Mouse (Mus musculus): ENCODE measurements at regions not wholly inside any gene's neighbourhood (a gene's known extent, or its start where the extent isn't known, plus 50 kb on each side); places are given as distances from the start of the nearest gene placed in this dataset.

- no peak for ATAC-seq (ENCODE audit: low read depth)
Measured at GRCm38 (mm10) chr9:113601451-113601850, 106.6 kb downstream of the Pdcd6ip start.

GRCm38 (mm10) chr9:113587260-113587659 lies 120.8 kb downstream of the Pdcd6ip start:
- WGBS, result 46% methylated on average over 6 of the region's 6 CpGs
- Histone ChIP-seq H3K27me3 (ENCODE audit: control insufficient read depth, insufficient read depth, low read depth, low read length) (no peaks in the 10 kb centered on the region), H3K36me3 (ENCODE audit: control insufficient read depth, insufficient read depth, low read length) (no peaks in the 10 kb centered on the region), H3K4me3 (ENCODE audit: low read length) (no peak overlapping the region), H3K9me3 (ENCODE audit: control insufficient read depth, low read length) (no peaks in the 10 kb centered on the region), H3K4me1 (replicated peaks; ENCODE audit: control insufficient read depth, insufficient read depth, low read length) (no peaks in the 10 kb centered on the region), H3K9ac (ENCODE audit: low read length) (no peak overlapping the region), H3K27ac (ENCODE audit: low read length) (no peak overlapping the region), H3K4me2 (ENCODE audit: low read depth, low read length) (no peak overlapping the region)
- ATAC-seq (ENCODE audit: low read depth), result no peak

More at GRCm38 (mm10) chr9:113601451-113601850, 106.6 kb downstream of the Pdcd6ip start:
- 15% methylated on average over 5 of the region's 5 CpGs for WGBS
- no peaks in the 10 kb centered on the region for H3K27me3 ChIP-seq (ENCODE audit: control insufficient read depth, insufficient read depth, low read depth, low read length)
- no peak overlapping the region for H3K4me3 ChIP-seq (ENCODE audit: low read length)
- no peaks in the 10 kb centered on the region for H3K4me1 ChIP-seq (replicated peaks; ENCODE audit: control insufficient read depth, insufficient read depth, low read length)
- no peaks in the 10 kb centered on the region for H3K36me3 ChIP-seq (ENCODE audit: control insufficient read depth, insufficient read depth, low read length)
- no peak overlapping the region for H3K4me2 ChIP-seq (ENCODE audit: low read depth, low read length)
- no peaks in the 10 kb centered on the region for H3K9me3 ChIP-seq (ENCODE audit: control insufficient read depth, low read length)
- H3K27ac ChIP-seq (ENCODE audit: low read length), result no peak overlapping the region
- H3K9ac ChIP-seq (ENCODE audit: low read length), result no peak overlapping the region

GRCm38 (mm10) chr9:113586477-113586876 lies 121.6 kb downstream of the Pdcd6ip start:
- Histone ChIP-seq H3K9ac (ENCODE audit: low read length) (no peak overlapping the region), H3K4me2 (ENCODE audit: low read depth, low read length) (no peak overlapping the region), H3K27me3 (ENCODE audit: control insufficient read depth, insufficient read depth, low read depth, low read length) (no peaks in the 10 kb centered on the region), H3K4me3 (ENCODE audit: low read length) (no peak overlapping the region), H3K27ac (ENCODE audit: low read length) (no peak overlapping the region), H3K9me3 (ENCODE audit: control insufficient read depth, low read length) (no peaks in the 10 kb centered on the region), H3K4me1 (replicated peaks; ENCODE audit: control insufficient read depth, insufficient read depth, low read length) (no peaks in the 10 kb centered on the region), H3K36me3 (ENCODE audit: control insufficient read depth, insufficient read depth, low read length) (no peaks in the 10 kb centered on the region)
- no peak for ATAC-seq (ENCODE audit: low read depth)
- 80% methylated on average over 4 of the region's 4 CpGs for WGBS

- H3K27me3 ChIP-seq (ENCODE audit: control insufficient read depth, insufficient read depth, low read depth, low read length), result no peaks in the 10 kb centered on the region
- ATAC-seq (ENCODE audit: low read depth), result no peak
- H3K4me3 ChIP-seq (ENCODE audit: low read length), result no peak overlapping the region
- no peak overlapping the region for H3K4me2 ChIP-seq (ENCODE audit: low read depth, low read length)
- no peaks in the 10 kb centered on the region for H3K9me3 ChIP-seq (ENCODE audit: control insufficient read depth, low read length)
- no peak overlapping the region for H3K27ac ChIP-seq (ENCODE audit: low read length)
- WGBS, result 74% methylated on average over 9 of the region's 9 CpGs
- H3K9ac ChIP-seq (ENCODE audit: low read length), result no peak overlapping the region
- H3K4me1 ChIP-seq (replicated peaks; ENCODE audit: control insufficient read depth, insufficient read depth, low read length), result no peaks in the 10 kb centered on the region
- no peaks in the 10 kb centered on the region for H3K36me3 ChIP-seq (ENCODE audit: control insufficient read depth, insufficient read depth, low read length)
Measured at GRCm38 (mm10) chr9:113578221-113578620, 129.8 kb downstream of the Pdcd6ip start.

GRCm38 (mm10) chr9:113568849-113569248 lies 139.2 kb downstream of the Pdcd6ip start:
- H3K36me3 ChIP-seq (ENCODE audit: control insufficient read depth, insufficient read depth, low read length), result no peaks in the 10 kb centered on the region
- no peaks in the 10 kb centered on the region for H3K9me3 ChIP-seq (ENCODE audit: control insufficient read depth, low read length)
- no peak for ATAC-seq (ENCODE audit: low read depth)
- no peaks in the 10 kb centered on the region for H3K4me1 ChIP-seq (replicated peaks; ENCODE audit: control insufficient read depth, insufficient read depth, low read length)
- no peak overlapping the region for H3K4me3 ChIP-seq (ENCODE audit: low read length)
- H3K9ac ChIP-seq (ENCODE audit: low read length), result no peak overlapping the region
- 66% methylated on average over 1 of the region's 1 CpGs for WGBS
- H3K4me2 ChIP-seq (ENCODE audit: low read depth, low read length), result no peak overlapping the region
- H3K27ac ChIP-seq (ENCODE audit: low read length), result no peak overlapping the region
- no peaks in the 10 kb centered on the region for H3K27me3 ChIP-seq (ENCODE audit: control insufficient read depth, insufficient read depth, low read depth, low read length)

- no peak overlapping the region for H3K27ac ChIP-seq (ENCODE audit: low read length)
Measured at GRCm38 (mm10) chr9:113567705-113568104, 140.4 kb downstream of the Pdcd6ip start.

GRCm38 (mm10) chr9:113566620-113567019 lies 141.4 kb downstream of the Pdcd6ip start:
- 88% methylated on average over 3 of the region's 3 CpGs for WGBS
- Histone ChIP-seq H3K4me3 (ENCODE audit: low read length) (no peak overlapping the region), H3K9ac (ENCODE audit: low read length) (no peak overlapping the region), H3K36me3 (ENCODE audit: control insufficient read depth, insufficient read depth, low read length) (no peaks in the 10 kb centered on the region), H3K4me2 (ENCODE audit: low read depth, low read length) (no peak overlapping the region), H3K4me1 (replicated peaks; ENCODE audit: control insufficient read depth, insufficient read depth, low read length) (no peaks in the 10 kb centered on the region), H3K27ac (ENCODE audit: low read length) (no peak overlapping the region), H3K9me3 (ENCODE audit: control insufficient read depth, low read length) (no peaks in the 10 kb centered on the region), H3K27me3 (ENCODE audit: control insufficient read depth, insufficient read depth, low read depth, low read length) (no peaks in the 10 kb centered on the region)
- no peak for ATAC-seq (ENCODE audit: low read depth)

More at GRCm38 (mm10) chr9:113567705-113568104, 140.4 kb downstream of the Pdcd6ip start:
- no peaks in the 10 kb centered on the region for H3K36me3 ChIP-seq (ENCODE audit: control insufficient read depth, insufficient read depth, low read length)
- no peaks in the 10 kb centered on the region for H3K9me3 ChIP-seq (ENCODE audit: control insufficient read depth, low read length)
- no peak overlapping the region for H3K4me3 ChIP-seq (ENCODE audit: low read length)
- H3K27me3 ChIP-seq (ENCODE audit: control insufficient read depth, insufficient read depth, low read depth, low read length), result no peaks in the 10 kb centered on the region
- H3K9ac ChIP-seq (ENCODE audit: low read length), result no peak overlapping the region
- no peaks in the 10 kb centered on the region for H3K4me1 ChIP-seq (replicated peaks; ENCODE audit: control insufficient read depth, insufficient read depth, low read length)
- no peak overlapping the region for H3K4me2 ChIP-seq (ENCODE audit: low read depth, low read length)
- WGBS, result 76% methylated on average over 1 of the region's 1 CpGs
- ATAC-seq (ENCODE audit: low read depth), result no peak

GRCm38 (mm10) chr9:113553911-113554310 lies 154.1 kb downstream of the Pdcd6ip start:
- H3K9me3 ChIP-seq (ENCODE audit: control insufficient read depth, low read length), result no peaks in the 10 kb centered on the region
- H3K4me3 ChIP-seq (ENCODE audit: low read length), result no peak overlapping the region
- H3K4me2 ChIP-seq (ENCODE audit: low read depth, low read length), result no peak overlapping the region
- H3K36me3 ChIP-seq (ENCODE audit: control insufficient read depth, insufficient read depth, low read length), result no peaks in the 10 kb centered on the region
- WGBS, result 80% methylated on average over 12 of the region's 12 CpGs
- no peak overlapping the region for H3K27ac ChIP-seq (ENCODE audit: low read length)
- no peaks in the 10 kb centered on the region for H3K27me3 ChIP-seq (ENCODE audit: control insufficient read depth, insufficient read depth, low read depth, low read length)
- no peak for ATAC-seq (ENCODE audit: low read depth)
- no peak overlapping the region for H3K9ac ChIP-seq (ENCODE audit: low read length)
- no peaks in the 10 kb centered on the region for H3K4me1 ChIP-seq (replicated peaks; ENCODE audit: control insufficient read depth, insufficient read depth, low read length)

GRCm38 (mm10) chr9:113547458-113547857 lies 160.6 kb downstream of the Pdcd6ip start:
- no peaks in the 10 kb centered on the region for H3K4me1 ChIP-seq (replicated peaks; ENCODE audit: control insufficient read depth, insufficient read depth, low read length)
- H3K27me3 ChIP-seq (ENCODE audit: control insufficient read depth, insufficient read depth, low read depth, low read length), result no peaks in the 10 kb centered on the region
- H3K9ac ChIP-seq (ENCODE audit: low read length), result no peak overlapping the region
- no peak for ATAC-seq (ENCODE audit: low read depth)
- H3K27ac ChIP-seq (ENCODE audit: low read length), result no peak overlapping the region
- WGBS, result 44% methylated on average over 3 of the region's 3 CpGs
- no peaks in the 10 kb centered on the region for H3K9me3 ChIP-seq (ENCODE audit: control insufficient read depth, low read length)
- no peak overlapping the region for H3K4me3 ChIP-seq (ENCODE audit: low read length)
- H3K36me3 ChIP-seq (ENCODE audit: control insufficient read depth, insufficient read depth, low read length), result no peaks in the 10 kb centered on the region
- H3K4me2 ChIP-seq (ENCODE audit: low read depth, low read length), result no peak overlapping the region

- H3K9me3 ChIP-seq (ENCODE audit: control insufficient read depth, low read length), result no peaks in the 10 kb centered on the region
Measured at GRCm38 (mm10) chr9:113528586-113528985, 179.5 kb downstream of the Pdcd6ip start.

More at GRCm38 (mm10) chr9:113528586-113528985, 179.5 kb downstream of the Pdcd6ip start:
- no peak for ATAC-seq (ENCODE audit: low read depth)
- Histone ChIP-seq H3K27ac (ENCODE audit: low read length) (no peak overlapping the region), H3K4me2 (ENCODE audit: low read depth, low read length) (no peak overlapping the region), H3K36me3 (ENCODE audit: control insufficient read depth, insufficient read depth, low read length) (no peaks in the 10 kb centered on the region), H3K27me3 (ENCODE audit: control insufficient read depth, insufficient read depth, low read depth, low read length) (no peaks in the 10 kb centered on the region), H3K4me3 (ENCODE audit: low read length) (no peak overlapping the region), H3K9ac (ENCODE audit: low read length) (no peak overlapping the region), H3K4me1 (replicated peaks; ENCODE audit: control insufficient read depth, insufficient read depth, low read length) (no peaks in the 10 kb centered on the region)
- 73% methylated on average over 2 of the region's 2 CpGs for WGBS
